Mouse (Mus musculus) brain, embryonic 18.5 days (tissue): ENCODE data around the gene Fastkd1.
"Not testable (repeated sequence)": the region's sequence is repeated elsewhere in the genome, so short reads cannot be mapped to it uniquely, and the experiment has no call there.

Experiments used
- DNase-seq: peaks from one replicate; pipeline ENCODE4 v3.0.0-alpha.2; 2012; ENCODE audit warnings: low read depth, low spot score

Fastkd1 gene

DNA sequence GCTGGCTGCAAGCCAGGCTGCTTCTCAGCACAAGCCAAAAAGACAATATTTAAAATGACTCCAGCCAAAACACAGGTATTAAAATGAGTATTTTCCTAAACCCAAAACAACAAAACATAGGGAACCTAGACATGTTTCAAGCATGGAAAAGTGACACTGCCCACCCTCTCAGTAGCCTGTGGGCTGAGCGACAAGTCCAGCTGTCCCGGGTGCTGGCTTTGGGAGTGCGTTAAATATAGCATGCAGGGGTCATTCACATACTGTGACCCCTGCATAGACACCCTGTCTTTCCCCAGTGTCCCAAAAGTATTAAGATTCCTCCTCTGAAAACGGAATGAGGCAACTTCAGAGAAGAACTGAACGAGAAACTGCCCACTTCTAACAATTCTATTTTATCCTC is 39.6 kb downstream of the Fastkd1 start:
- no peak for DNase-seq

DNA sequence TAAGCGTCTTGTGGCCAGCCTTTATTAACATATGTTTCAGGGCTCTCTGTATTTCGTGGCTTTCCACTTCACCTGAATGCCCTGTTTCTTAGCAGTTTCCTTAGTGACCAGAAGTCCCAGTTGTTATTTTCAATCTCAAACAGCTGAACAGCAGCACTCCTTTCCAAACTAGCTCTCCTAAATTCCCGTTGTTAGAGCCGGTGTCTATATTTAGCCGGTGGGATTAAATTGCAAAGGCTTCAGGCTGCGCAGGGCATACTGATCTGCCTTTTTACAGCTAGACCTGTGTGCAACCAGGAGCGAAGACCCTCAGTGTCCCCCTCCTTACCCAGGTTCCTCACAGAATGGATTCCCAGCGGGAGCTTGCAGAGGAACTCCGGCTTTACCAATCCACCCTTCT is 43.5 kb downstream of the Fastkd1 start, which contains the start of gene Klhl41:
Gene Klhl41, plus strand, starts transcription at position 268 of the 400 bp plus-strand sequence.
- DNase-seq = no peak

DNA sequence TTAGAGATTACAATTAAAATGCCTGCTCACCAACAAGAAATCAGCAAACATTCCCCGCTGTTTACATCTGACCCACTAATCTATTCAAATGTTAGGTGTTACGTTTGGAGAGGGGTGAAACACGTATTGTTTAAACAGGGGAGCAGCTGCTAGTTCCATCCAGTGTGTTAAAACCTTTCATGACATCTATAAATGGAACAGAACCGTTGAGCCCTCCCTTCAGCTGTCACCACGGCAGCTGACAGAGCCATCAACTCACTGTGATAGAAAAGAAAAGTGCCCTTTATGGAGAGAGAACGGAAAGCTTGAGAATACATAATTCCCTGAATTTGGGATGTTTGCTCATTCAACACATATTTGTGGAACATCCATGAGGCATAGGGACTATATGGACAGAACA is 44.9 kb downstream of the Fastkd1 start:
- no peak for DNase-seq

DNA sequence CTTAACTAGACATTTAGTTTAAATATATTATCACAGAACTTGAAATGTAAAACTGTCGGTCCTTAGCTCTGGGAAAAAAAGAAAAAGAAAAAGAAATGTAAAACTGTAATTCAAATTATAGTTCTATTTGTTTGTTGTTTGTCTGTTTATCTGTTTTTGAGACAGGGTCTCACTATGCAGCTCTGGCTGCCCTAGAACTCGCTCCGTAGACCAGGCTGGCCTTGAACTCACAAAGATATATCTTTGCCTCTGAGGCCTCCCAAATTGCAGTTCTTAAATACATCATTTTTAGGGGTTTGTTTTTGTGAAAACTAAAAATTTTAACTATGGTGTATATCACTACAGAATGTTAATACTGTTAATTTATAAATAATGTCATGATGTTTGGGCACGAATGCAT is 45.7 kb downstream of the Fastkd1 start:
- DNase-seq = no peak

DNA sequence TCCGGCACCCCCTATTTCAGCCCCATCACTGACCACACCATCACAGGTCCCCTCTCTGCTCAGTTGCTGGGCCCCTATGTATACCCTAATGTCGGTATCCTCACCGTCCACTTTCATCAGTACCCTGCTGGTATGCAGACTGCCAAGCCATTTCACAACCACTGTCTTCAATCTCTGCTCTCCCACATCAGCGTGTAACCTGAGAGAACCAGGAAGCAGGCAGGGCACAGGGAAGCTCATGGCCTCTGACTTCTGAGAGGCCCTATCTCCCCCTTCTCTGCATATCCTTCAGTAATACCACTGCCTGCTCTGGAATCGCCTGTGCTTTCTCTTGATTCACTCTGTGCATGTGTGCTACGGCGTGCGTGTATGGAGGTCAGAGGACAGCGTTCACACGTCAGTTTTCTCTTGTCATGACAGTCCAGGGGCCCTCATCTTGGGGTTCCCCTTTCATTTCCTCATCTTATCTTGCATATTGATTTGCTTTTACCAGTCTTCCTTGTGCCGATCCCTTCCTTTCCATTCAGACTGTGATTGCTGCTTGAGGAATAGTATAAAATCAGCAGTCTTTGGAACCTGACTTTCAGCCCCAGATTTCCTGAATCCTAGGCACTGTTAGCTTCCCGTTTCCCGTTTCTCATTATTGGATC is 49.4 kb downstream of the Fastkd1 start:
- no peak for DNase-seq

- no peak for DNase-seq
Observed at GRCm38 (mm10) chr2:69659326-69659725, 54.0 kb downstream of the Fastkd1 start.

DNA sequence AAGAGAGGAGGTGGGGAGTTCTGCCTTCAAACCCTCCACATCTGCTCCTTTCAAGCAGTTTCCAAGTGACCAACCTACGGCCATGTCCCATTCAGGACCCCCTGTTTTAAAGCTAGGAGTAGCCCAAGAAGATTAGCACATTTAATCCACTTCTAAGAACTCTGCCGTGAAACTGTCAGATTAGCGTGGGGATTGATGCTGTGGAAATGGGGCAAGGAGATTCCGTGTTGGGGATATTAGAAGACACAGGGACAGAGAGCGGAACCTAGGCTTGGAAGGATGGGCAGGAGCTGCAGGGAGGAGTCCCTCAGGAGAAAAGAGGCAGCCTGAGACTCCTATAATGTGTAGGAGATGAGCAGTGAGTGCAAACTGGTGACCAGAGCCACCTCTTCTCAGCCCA is 63.6 kb downstream of the Fastkd1 start:
- DNase-seq = no peak

DNA sequence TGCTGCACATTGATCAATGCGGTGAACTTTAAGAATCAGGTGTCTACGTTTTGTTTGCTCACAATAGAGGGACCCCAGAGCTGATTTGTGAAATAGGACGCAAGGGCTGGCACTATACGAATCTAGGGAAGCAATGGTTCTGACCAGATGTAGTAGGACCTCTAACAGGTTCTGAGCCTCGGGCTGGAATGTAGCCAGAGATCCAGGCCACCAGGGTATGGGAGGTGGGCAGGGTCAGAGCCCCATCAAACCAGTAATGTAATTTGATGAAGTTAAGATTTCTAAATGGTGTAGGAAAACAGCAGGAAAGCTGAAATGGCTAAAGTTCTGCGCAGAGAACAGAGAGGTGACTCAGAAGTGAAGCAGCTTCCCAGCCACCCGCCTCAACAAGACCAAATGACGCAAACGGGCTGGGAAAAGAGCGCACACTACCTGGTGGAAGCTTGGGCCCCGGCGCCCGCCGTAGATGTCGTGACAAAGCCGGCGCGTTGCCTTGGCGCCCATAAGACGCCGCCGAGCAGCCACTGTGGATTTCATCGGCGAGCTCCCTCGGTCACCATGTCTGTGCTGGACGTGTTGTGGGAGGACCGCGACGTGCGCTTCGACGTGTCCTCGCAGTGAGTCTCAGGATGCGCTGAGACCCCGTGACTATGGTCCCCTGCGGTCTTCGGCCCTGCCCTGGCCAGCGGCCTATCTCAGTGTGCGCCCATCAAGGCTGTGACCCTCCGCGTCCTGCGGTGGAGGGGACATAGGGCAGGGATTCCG is 66.4 kb downstream of the Fastkd1 start, which contains the start of gene Bbs5:
Gene Bbs5, plus strand, starts transcription at position 446 of the 765 bp plus-strand sequence.
- DNase-seq = peak; percentile 75

DNA sequence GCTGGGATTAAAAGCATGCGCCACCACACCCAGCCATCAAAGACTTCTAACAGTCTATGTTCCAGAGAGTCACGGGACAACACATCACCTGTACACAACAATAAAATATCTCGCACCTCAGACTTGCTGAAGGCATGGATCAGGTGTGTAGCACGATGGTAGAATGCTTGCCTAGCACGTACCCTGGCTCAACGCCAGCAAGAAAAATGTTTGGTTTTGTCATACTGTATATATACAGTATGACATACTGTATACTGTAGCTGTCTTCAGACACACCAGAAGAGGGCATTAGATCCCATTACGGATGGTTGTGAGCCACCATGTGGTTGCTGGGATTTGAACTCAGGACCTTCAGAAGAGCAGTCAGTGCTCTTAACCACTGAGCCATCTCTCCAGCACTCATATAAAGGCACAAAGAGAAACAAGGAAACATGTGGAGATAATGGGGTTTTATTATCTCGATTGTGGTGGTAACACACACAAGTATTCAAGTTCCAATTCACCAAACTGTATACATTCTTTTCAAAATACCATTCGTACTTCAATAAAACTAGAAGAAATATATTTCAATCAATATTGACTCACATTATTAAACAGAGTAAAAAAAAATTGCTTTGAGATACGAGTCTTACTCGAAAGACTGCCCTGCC is 68.2 kb downstream of the Fastkd1 start:
- no peak for DNase-seq

GRCm38 (mm10) chr2:69640100-69640499 is 73.2 kb downstream of the Fastkd1 start:
- DNase-seq = peak; percentile 3

GRCm38 (mm10) chr2:69637989-69638388 is 75.3 kb downstream of the Fastkd1 start:
- not testable (repeated sequence) for DNase-seq
